Mouse (Mus musculus) C2C12 (cell line): ENCODE results near the gene Rassf8. TPM values are rescaled to one million over a fixed set of nuclear protein-coding genes. Genes with fewer than 3 reads are reported as not detected.

ENCODE experiments used
- H3K27me3 ChIP-seq: one replicate; pipeline ENCODE4 v1.6.1; 2011; ENCODE audit not compliant: control insufficient read depth, insufficient read depth, insufficient read length
- H3K36me3 ChIP-seq: one replicate; pipeline ENCODE4 v1.6.1; 2011; ENCODE audit not compliant: control insufficient read depth, insufficient read depth
- H3K4me3 ChIP-seq: one replicate; pipeline ENCODE4 v1.5.1; 2011; ENCODE audit warnings: mild to moderate bottlenecking, control low read depth; ENCODE audit not compliant: poor library complexity, insufficient read depth, severe bottlenecking
- H3K79me2 ChIP-seq: one replicate; pipeline ENCODE4 v1.6.1; 2011; ENCODE audit not compliant: control insufficient read depth, insufficient read depth
- H3K79me3 ChIP-seq: one replicate; pipeline ENCODE4 v1.6.1; 2011; ENCODE audit warnings: low read depth, control low read depth
- H3ac ChIP-seq: one replicate; pipeline ENCODE3; 2011; ENCODE audit warnings: low read depth; ENCODE audit not compliant: control insufficient read depth, insufficient read length
- CEBPB ChIP-seq: IDR thresholded peaks from one replicate; pipeline ENCODE4 v1.6.1; 2011; ENCODE audit warnings: low read depth, mild to moderate bottlenecking, control low read depth, moderate library complexity
- CTCF ChIP-seq: IDR thresholded peaks from one replicate; pipeline ENCODE4 v1.5.1; 2011; ENCODE audit not compliant: control insufficient read depth, insufficient read depth, insufficient read length
- FOSL1 ChIP-seq: IDR thresholded peaks from one replicate; pipeline ENCODE4 v1.8.0; 2011; ENCODE audit warnings: mild to moderate bottlenecking, low read length; ENCODE audit not compliant: poor library complexity, insufficient read depth, severe bottlenecking
- MAX ChIP-seq: IDR thresholded peaks from one replicate; pipeline ENCODE4 v1.6.1; 2011; ENCODE audit warnings: mild to moderate bottlenecking, control low read depth
- MYOD1 ChIP-seq: IDR thresholded peaks from one replicate; pipeline ENCODE4 v1.6.1; 2011; ENCODE audit warnings: low read depth; ENCODE audit not compliant: control insufficient read depth, insufficient read length
- MYOG ChIP-seq: IDR thresholded peaks from one replicate; pipeline ENCODE4 v1.6.1; 2011; ENCODE audit not compliant: control insufficient read depth, insufficient read length; ENCODE audit errors: extremely low read depth
- USF1 ChIP-seq: IDR thresholded peaks from one replicate; pipeline ENCODE4 v1.6.1; 2011; ENCODE audit warnings: low read depth, mild to moderate bottlenecking, control low read depth, moderate library complexity
- polyA plus RNA-seq: library from polyadenylated mRNA; unstranded; fragments of >200 nt; fragmentation: generic; extraction: Trizol; gene quantifications from one replicate; pipeline ENCODE4 v1.2.1, GENCODE M21; 2012; ENCODE audit warnings: missing spikeins

Rassf8 gene
- polyA plus RNA-seq, 1 experiment: 7.3 TPM

GRCm38 (mm10) chr6:145740011-145740410 lies 6.5 kb upstream of the Rassf8 start:
- no peaks in the 10 kb centered on the region for H3K27me3 ChIP-seq
- TF ChIP-seq FOSL1 (no peak), MAX (no peak), CTCF (no peak), CEBPB (no peak), MYOG (no peak), USF1 (no peak), MYOD1 (no peak)

DNA sequence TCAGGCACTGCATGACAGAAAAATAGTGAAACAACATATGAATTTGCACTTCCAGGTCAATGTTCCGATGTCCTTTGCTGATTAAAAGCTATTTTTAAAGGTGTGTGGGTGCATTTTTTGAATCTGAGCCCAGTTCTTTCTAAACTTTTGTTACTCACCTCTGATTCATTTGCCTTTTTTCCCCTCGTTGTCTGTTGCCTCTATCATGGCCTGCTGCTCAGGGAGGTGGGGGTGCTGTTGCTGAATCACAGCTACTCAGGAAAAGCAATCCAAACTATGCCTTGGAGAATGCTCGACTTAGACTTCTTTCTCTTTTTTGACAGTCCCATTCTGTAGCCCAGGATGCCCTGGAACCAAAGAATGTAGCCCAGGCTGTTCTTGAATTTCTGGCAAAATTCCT lies 1.3 kb upstream of the Rassf8 start:
- Histone ChIP-seq H3K79me2 (peaks cover 21% of the 10 kb centered on the region), H3K79me3 (no peaks in the 10 kb centered on the region), H3K4me3 (no peak overlapping the region), H3K27me3 (no peaks in the 10 kb centered on the region), H3K36me3 (no peaks in the 10 kb centered on the region), H3ac (no peak overlapping the region)
- TF ChIP-seq MAX (no peak), CTCF (no peak), MYOG (no peak), CEBPB (no peak), FOSL1 (no peak), USF1 (no peak), MYOD1 (no peak)

More at GRCm38 (mm10) chr6:145740011-145740410, 6.5 kb upstream of the Rassf8 start:
- Histone ChIP-seq H3ac (no peak overlapping the region), H3K36me3 (no peaks in the 10 kb centered on the region), H3K79me2 (no peaks in the 10 kb centered on the region), H3K4me3 (no peak overlapping the region), H3K79me3 (no peaks in the 10 kb centered on the region)

DNA sequence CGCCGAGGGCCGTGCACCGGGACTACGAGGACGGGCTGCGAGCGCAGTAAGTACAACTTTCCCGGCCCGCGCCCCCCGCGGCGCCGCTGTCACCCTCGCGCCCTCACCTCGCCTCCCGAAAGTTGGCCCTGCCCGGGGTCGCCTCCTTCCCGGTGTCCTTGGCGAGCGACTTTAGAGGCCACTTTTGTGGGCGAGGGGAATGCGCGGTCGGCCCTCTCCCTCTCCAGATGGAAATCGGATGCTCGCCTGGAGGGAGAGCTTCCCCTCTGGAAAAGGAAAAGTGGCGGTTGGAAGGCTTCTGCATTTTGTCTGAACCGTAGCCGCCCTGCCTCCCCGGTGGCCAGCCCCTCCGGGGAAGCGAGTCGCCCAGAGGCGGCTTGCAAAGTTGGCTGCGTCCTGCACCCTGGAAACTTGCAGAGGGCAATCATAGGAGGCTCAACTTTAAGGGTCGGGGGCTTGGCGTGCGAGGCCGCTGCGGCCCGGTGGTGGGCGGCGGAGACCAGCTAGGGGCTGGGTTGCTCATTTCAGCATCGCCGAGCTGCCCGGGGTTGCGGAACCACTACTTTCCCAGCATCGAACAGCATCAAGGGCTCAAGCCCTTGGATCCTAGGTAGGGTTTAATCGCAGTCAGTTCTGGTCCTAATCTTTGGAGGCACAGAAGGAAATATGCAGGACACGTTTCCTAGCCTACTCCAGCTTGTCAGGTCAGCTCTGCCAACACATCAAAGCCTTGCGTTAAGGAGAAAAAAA lies 548 bp downstream of the Rassf8 start:
- Histone ChIP-seq H3K79me2 (peaks cover 26% of the 10 kb centered on the region), H3K27me3 (no peaks in the 10 kb centered on the region), H3ac (peak overlapping the region; percentile 85), H3K4me3 (peak overlapping the region; percentile 68), H3K36me3 (no peaks in the 10 kb centered on the region), H3K79me3 (peaks cover 2% of the 10 kb centered on the region)
- TF ChIP-seq MYOD1 (no peak), CEBPB (no peak), MAX (no peak), USF1 (no peak), MYOG (no peak), CTCF (no peak), FOSL1 (no peak)

DNA sequence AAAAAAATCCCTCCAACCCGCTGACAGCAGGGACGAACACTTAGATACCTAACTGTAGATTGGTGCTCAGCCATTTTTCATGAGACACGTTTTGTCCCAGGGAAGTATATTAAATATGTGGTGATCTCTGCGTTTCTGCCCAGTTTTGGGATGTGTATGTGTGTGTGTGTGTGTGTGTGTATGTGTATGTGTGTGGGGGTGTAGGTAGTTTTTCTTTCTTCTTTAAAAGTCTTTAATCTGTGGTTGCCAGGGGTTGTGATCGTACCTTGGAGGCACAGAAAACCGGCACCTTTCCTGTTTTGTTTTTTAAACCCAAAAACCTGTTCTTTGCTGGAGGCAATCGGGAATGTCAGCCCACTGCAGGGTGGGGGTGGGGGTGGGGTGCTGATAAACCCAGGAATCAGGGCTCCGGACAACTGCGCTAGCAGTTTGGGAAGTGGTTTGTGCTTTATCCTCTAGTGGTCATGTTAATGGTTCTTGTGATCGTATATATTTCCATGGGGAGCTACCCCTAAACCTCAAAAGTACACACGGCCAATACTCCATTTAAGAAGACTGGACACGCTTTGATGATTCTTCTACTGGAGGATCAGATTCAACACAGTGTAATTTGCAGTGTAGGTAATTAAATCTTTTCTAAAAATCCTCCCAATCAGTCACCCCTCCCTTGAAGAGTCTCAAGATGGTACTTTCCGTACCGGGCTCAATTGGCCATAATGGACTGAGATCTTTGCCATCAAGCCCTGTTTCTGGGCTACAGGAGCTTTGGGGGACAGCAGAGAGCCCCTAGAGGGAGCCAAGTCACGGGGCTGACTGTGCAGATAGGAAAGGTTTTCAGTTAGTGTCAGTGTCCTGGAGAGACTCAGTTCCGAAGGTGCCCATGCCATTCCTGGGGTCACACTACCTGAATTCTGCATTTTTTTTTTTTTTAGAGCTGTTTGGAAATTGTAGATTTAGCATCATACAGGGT lies 1.4 kb downstream of the Rassf8 start:
- Histone ChIP-seq H3ac (peak overlapping the region; percentile 45), H3K36me3 (no peaks in the 10 kb centered on the region), H3K79me3 (peaks cover 5% of the 10 kb centered on the region), H3K27me3 (no peaks in the 10 kb centered on the region), H3K79me2 (peaks cover 26% of the 10 kb centered on the region), H3K4me3 (peak overlapping the region; percentile 68)
- no peak for TF ChIP-seq MYOD1
- TF ChIP-seq MYOG: no peak
- TF ChIP-seq CEBPB: no peak
- no peak for TF ChIP-seq FOSL1
- no peak for TF ChIP-seq MAX

GRCm38 (mm10) chr6:145750394-145750793 lies 3.8 kb downstream of the Rassf8 start:
- no peaks in the 10 kb centered on the region for H3K27me3 ChIP-seq
- no peak for TF ChIP-seq MYOG
- TF ChIP-seq CEBPB: no peak
- no peak for TF ChIP-seq FOSL1
- no peak for TF ChIP-seq USF1
- no peak for TF ChIP-seq MYOD1

More at GRCm38 (mm10) chr6:145750394-145750793, 3.8 kb downstream of the Rassf8 start:
- Histone ChIP-seq H3K79me2 (peaks cover 26% of the 10 kb centered on the region), H3K79me3 (peaks cover 5% of the 10 kb centered on the region), H3K36me3 (no peaks in the 10 kb centered on the region), H3K4me3 (no peak overlapping the region), H3ac (no peak overlapping the region)
